Mouse (Mus musculus): ENCODE data around the gene Arhgap31.

Arhgap31 gene

GRCm38 (mm10) chr16:38652653-38653052, 60.4 kb downstream of the Arhgap31 start:
- no peak for DNase-seq (ENCODE audit: low spot score in 2 of 2)

GRCm38 (mm10) chr16:38651721-38652231, 61.3 kb downstream of the Arhgap31 start:
- DNase-seq (ENCODE audit: low spot score in 2 of 2), result no peak

GRCm38 (mm10) chr16:38651306-38651705, 61.8 kb downstream of the Arhgap31 start:
- DNase-seq (ENCODE audit: low spot score in 2 of 2), result no peak

- no peak for DNase-seq (ENCODE audit: low spot score in 2 of 2)
Measured at GRCm38 (mm10) chr16:38649431-38649827, 63.6 kb downstream of the Arhgap31 start.

GRCm38 (mm10) chr16:38648783-38649430, 64.2 kb downstream of the Arhgap31 start:
- no peak for DNase-seq (ENCODE audit: low spot score in 2 of 2)

GRCm38 (mm10) chr16:38648155-38648554, 64.9 kb downstream of the Arhgap31 start:
- no peak for DNase-seq (ENCODE audit: low spot score in 2 of 2)

- DNase-seq (ENCODE audit: low spot score in 2 of 2), result no peak
Measured at GRCm38 (mm10) chr16:38644455-38644854, 68.6 kb downstream of the Arhgap31 start.

GRCm38 (mm10) chr16:38637085-38637484, 76.0 kb downstream of the Arhgap31 start:
- DNase-seq (ENCODE audit: low spot score in 2 of 2), result no peak

GRCm38 (mm10) chr16:38636682-38637081, 76.4 kb downstream of the Arhgap31 start:
- DNase-seq (ENCODE audit: low spot score in 2 of 2), result no peak

GRCm38 (mm10) chr16:38635833-38636390, 77.2 kb downstream of the Arhgap31 start:
- DNase-seq (ENCODE audit: low spot score in 2 of 2), result no peak

- peak in 1 of 2 experiments; percentile 43 for DNase-seq (ENCODE audit: low spot score in 2 of 2)
Measured at GRCm38 (mm10) chr16:38632147-38632546, 80.9 kb downstream of the Arhgap31 start.

- DNase-seq (ENCODE audit: low spot score in 2 of 2), result no peak
Measured at GRCm38 (mm10) chr16:38625811-38626369, 87.2 kb downstream of the Arhgap31 start.

GRCm38 (mm10) chr16:38625411-38625810, 87.7 kb downstream of the Arhgap31 start:
- no peak for DNase-seq (ENCODE audit: low spot score in 2 of 2)

GRCm38 (mm10) chr16:38624303-38624702, 88.8 kb downstream of the Arhgap31 start:
- no peak for DNase-seq (ENCODE audit: low spot score in 2 of 2)

- DNase-seq (ENCODE audit: low spot score in 2 of 2), result no peak
Measured at GRCm38 (mm10) chr16:38622283-38622682, 90.8 kb downstream of the Arhgap31 start.

- no peak for DNase-seq (ENCODE audit: low spot score in 2 of 2)
Measured at GRCm38 (mm10) chr16:38620696-38621450, 92.2 kb downstream of the Arhgap31 start.

GRCm38 (mm10) chr16:38619054-38619453, 94.0 kb downstream of the Arhgap31 start:
- DNase-seq (ENCODE audit: low spot score in 2 of 2), result peak; percentile 39 to 70

- DNase-seq (ENCODE audit: low spot score in 2 of 2), result no peak
Measured at GRCm38 (mm10) chr16:38617977-38618376, 95.1 kb downstream of the Arhgap31 start.

- DNase-seq (ENCODE audit: low spot score in 2 of 2), result no peak
Measured at GRCm38 (mm10) chr16:38613646-38614045, 99.4 kb downstream of the Arhgap31 start.

GRCm38 (mm10) chr16:38612646-38613045, 100.4 kb downstream of the Arhgap31 start:
- no peak for DNase-seq (ENCODE audit: low spot score in 2 of 2)

- no peak for DNase-seq (ENCODE audit: low spot score in 2 of 2)
Measured at GRCm38 (mm10) chr16:38609092-38609491, 104.0 kb downstream of the Arhgap31 start.

GRCm38 (mm10) chr16:38608687-38609086, 104.4 kb downstream of the Arhgap31 start:
- DNase-seq (ENCODE audit: low spot score in 2 of 2), result no peak
